Mouse (Mus musculus) brain, embryonic 14.5 days (tissue): Measurements from ENCODE around the gene Prkab1. TPM values are rescaled to one million over a fixed set of nuclear protein-coding genes. Genes with fewer than 3 reads are reported as not detected.

Experiments used
- DNase-seq: peaks from one replicate; pipeline ENCODE4 v3.0.0-alpha.2; 2011; ENCODE audit warnings: low read depth
- CTCF ChIP-seq: fragments of 200-500 bp; IDR thresholded peaks from 2 replicates; pipeline ENCODE4 v1.5.1; 2012; ENCODE audit warnings: inconsistent platforms, mild to moderate bottlenecking, moderate library complexity, borderline replicate concordance; ENCODE audit not compliant: insufficient read depth, insufficient read length; ENCODE audit errors: extremely low read depth
- POLR2A ChIP-seq: fragments of 200-500 bp; IDR thresholded peaks from 2 replicates; pipeline ENCODE4 v1.6.1; 2012; ENCODE audit warnings: mild to moderate bottlenecking, inconsistent platforms, borderline replicate concordance; ENCODE audit not compliant: poor library complexity, insufficient read depth, insufficient read length, severe bottlenecking; ENCODE audit errors: extremely low read depth
- polyA plus RNA-seq: library from polyadenylated mRNA; depleted of rRNA; stranded (reverse); fragments of >200 nt; gene quantifications from 2 replicates; pipeline ENCODE4 v1.2.3, GENCODE M21; 2012

The Prkab1 gene
- polyA plus RNA-seq, 1 experiment, result 81.8 TPM

DNA sequence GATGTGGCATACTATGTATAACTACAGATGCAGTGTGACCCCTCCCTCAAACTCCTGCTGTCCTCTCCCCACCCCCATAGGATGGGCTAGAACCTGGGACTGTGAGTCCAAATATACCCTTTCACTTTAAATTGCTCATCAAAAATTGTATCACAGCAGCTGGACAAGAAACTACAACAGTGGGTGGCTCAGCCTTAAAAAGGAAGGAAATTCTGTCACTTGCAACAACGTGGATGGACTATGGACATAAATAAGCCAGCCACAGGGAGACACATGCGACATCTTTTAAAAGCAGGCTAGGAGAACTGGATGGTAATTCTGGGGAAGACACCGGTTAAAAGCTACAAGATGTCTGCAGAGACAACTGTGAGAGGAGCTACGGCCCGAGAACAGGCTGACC is 7.8 kb downstream of the Prkab1 start:
- no peak for TF ChIP-seq POLR2A

DNA sequence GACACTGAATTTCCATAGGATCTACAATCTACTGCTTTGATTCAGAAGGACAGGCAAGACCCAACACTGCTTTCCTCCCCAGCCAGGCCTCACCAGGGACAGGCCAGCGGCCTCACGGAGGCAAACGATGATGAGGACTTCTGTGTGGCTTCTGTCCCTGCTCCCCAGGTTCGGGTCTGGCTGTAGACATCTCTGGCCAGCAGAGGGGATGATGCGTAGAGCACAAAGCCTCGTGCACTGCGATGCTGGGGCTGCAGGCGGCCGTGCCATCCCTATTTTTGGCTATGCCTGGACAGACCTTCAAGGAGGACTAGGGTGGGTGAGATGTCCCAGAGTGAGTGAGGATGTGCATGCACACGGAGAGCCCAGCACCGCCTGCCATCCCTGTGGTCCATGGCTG is 10.1 kb downstream of the Prkab1 start:
- no peak for TF ChIP-seq POLR2A
- no peak for TF ChIP-seq CTCF
- no peak for DNase-seq

More for the DNA sequence above, 7.8 kb downstream of the Prkab1 start:
- DNase-seq, result no peak

DNA sequence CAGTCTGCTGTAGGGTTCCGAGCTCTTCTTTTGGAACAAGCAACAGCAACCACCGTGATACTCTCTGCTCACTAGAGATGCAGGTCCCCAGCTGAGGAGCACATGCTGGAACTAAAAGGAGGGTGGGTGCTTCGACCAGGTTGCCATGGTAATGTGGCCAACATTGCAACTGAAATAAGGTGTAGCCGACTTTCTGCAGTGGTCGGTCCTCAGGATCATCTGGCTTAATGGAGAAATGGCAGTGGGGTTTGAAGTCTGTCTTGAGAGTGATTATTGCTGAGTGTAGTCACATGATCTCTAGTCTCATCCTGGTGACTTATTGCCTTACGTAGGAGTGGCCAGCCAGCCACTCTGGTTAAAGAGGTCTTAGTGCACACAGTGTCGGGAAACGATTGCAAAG is 10.5 kb downstream of the Prkab1 start:
- TF ChIP-seq POLR2A (no peak), CTCF (no peak)
- no peak for DNase-seq

GRCm38 (mm10) chr5:116012503-116012902 is 11.8 kb downstream of the Prkab1 start:
- TF ChIP-seq POLR2A (no peak), CTCF (no peak)
- no peak for DNase-seq

DNA sequence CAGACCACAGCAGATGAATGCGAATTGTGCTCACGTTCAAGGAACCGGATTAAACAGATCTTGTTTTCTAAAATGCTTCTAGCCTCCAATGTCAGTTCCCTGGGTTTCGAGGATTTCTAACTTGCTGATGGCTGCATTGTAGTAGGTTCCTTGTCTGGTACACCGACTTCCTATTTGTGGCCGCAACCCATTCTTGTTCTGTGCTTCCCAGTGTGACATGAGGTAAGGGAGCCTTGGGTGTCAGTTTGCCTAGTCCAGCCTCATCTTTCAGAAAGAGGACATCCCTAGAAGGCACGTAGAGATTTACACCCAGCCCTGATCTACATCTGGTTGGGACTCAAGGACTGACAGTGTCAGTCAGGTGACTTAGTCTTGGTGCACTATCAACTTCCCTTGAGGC is 12.6 kb downstream of the Prkab1 start:
- TF ChIP-seq POLR2A, result no peak
- TF ChIP-seq CTCF, result no peak
- no peak for DNase-seq

GRCm38 (mm10) chr5:116009884-116010627 is 14.3 kb downstream of the Prkab1 start:
- no peak for TF ChIP-seq POLR2A

DNA sequence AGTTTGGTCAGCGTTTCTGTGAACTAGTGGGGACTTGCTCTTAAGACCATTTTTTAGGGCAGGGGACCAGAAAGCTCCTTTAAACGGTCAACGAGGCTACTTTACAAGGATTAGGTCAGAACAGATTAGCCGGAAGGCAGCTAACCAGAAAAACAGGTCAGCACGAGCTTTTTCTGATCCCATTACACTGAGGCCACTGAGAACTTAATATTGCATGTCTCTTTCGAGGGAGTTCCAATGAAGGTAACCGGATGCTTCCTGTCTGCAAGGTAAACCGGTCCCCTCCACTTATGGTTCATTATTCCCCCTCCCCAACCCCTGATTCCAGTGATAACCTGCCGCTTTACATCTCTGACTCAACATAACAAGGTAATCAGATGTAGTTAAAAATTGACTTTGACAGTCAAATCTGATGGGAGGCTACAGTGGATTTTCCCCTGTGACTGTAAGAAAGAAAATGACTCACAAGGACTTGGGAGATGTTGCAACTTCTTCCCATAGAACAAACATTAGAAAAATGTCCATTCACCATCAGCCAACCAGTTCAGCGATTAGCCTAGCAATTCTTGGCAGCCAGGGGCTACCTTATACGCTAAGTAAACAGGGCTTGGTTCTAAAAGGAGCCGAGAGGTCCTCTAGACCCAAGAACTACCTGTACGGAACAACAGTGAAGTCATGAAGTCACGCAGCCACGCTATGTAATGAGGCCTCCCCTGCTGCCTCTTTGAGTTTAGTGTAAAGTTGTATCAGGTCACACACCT is 15.0 kb downstream of the Prkab1 start:
- DNase-seq, result no peak
- TF ChIP-seq CTCF (no peak), POLR2A (no peak)

More at GRCm38 (mm10) chr5:116009884-116010627, 14.3 kb downstream of the Prkab1 start:
- DNase-seq, result no peak

- TF ChIP-seq POLR2A (no peak), CTCF (no peak)
Observed at GRCm38 (mm10) chr5:116007723-116008122, 16.6 kb downstream of the Prkab1 start.

GRCm38 (mm10) chr5:116006324-116007099 is 17.8 kb downstream of the Prkab1 start:
- TF ChIP-seq CTCF, result no peak
- no peak for TF ChIP-seq POLR2A
- no peak for DNase-seq

More at GRCm38 (mm10) chr5:116007723-116008122, 16.6 kb downstream of the Prkab1 start:
- DNase-seq, result no peak

- TF ChIP-seq CTCF, result no peak
- no peak for TF ChIP-seq POLR2A
- DNase-seq, result no peak
Observed at GRCm38 (mm10) chr5:116004271-116004670, 20.0 kb downstream of the Prkab1 start.

GRCm38 (mm10) chr5:116003825-116004224 is 20.5 kb downstream of the Prkab1 start:
- DNase-seq, result no peak
- TF ChIP-seq CTCF, result no peak
- no peak for TF ChIP-seq POLR2A

DNA sequence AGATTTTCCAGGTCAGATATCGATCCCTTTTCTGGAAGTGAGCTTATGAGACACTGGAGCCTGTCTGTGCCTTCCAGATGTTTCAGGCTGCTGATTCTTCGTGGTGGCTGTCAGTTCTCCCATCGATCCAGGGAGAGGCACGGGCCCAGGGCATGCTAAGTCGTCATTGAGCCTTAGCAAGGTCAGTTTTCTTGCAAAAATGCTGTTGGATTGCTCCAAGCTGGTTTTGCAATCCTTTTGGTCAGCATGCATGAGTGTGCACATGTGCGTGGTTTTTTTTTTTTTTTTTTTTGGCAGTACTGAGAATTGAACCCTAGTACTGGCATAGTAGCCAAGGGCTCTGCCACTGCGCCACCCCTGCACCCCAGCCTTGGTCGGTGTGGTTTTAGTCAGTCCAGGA is 21.2 kb downstream of the Prkab1 start:
- DNase-seq, result no peak
- TF ChIP-seq CTCF, result no peak
- TF ChIP-seq POLR2A, result no peak

DNA sequence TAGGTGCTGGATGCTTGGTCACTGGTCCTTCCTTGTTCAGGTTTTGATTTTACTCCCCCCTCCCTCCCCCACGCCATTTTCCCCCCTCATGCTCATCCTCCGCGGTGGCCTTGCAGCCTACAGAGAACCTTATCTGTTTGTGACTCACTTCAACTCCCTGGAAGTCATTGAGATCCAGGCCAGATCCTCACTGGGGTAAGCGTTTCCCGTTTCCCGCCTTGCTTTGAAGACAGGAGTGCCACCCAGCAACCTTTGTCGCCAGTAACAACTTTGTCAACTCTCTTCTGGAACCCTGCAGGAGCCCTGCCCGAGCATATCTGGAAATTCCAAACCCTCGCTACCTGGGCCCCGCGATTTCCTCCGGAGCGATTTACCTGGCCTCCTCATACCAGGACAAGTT is 26.9 kb downstream of the Prkab1 start:
- DNase-seq, result no peak
- TF ChIP-seq CTCF (no peak), POLR2A (no peak)

DNA sequence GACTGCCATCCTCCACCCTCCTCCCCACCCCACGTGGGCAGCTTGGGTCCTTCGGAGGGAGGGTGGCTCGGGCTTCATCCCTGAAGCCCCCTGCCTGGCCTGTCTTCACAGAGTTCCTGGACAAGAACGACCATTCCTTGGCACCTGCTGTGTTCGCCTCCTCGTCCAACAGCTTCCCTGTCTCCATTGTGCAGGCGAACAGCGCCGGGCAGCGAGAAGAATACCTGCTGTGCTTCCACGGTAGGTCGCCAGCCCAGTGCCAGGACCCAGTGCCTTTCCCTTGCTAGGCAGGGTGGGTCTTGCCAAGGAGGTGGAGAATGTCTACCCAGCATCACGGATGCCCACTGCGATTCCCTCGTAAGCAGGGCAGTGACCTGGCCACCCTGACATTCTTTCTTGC is 30.2 kb downstream of the Prkab1 start:
- no peak for DNase-seq
- TF ChIP-seq CTCF (no peak), POLR2A (no peak)

DNA sequence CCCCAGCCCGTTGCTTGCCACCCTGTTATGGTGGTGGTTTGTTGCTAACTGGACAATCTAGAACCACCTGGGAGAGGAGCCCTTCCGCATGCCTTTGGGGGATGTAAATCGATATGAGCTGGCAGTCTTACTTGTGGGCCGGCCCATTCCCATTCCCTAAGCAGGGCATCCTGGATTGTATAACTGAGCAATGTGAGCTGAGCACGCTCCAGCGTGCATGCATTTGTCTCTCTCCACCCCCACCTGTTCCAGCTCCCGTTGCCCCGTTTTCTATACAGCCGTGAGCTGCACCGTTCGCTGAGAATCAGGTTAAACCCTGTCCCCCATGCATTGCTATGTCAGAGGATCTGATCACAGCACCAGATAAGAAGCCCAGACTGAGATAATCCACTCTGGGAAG is 32.6 kb downstream of the Prkab1 start:
- DNase-seq, result no peak
- no peak for TF ChIP-seq POLR2A
- no peak for TF ChIP-seq CTCF
